Mouse (Mus musculus): ENCODE measurements around the gene Cd160. TPM values are rescaled to one million over a fixed set of nuclear protein-coding genes. Genes with fewer than 3 reads are reported as not detected.

The Cd160 gene
- 0.64 and 0.77 TPM in 2 replicates for polyA plus RNA-seq (2012; rRNA removed)

GRCm38 (mm10) chr3:96828984-96829383, at the start of gene Cd160, which contains the start of gene Pdzk1:
Gene Cd160, minus strand, starts transcription at chr3:96829351.
Gene Pdzk1, plus strand, starts transcription at chr3:96829284.

Other genes with a start within 250 kb of the Cd160 start
- 17.0 and 19.3 TPM in 2 replicates for gene Polr3gl, start 235.2 kb downstream of the Cd160 start, polyA plus RNA-seq (2012; rRNA removed)
- gene Ankrd34a, start 232.7 kb downstream of the Cd160 start, polyA plus RNA-seq (2012; rRNA removed), result 3.1 TPM in 2 replicates
- gene Lix1l, start 228.2 kb downstream of the Cd160 start, polyA plus RNA-seq (2012; rRNA removed), result 54.7 and 63.2 TPM in 2 replicates
- gene Rbm8a, start 199.4 kb downstream of the Cd160 start, polyA plus RNA-seq (2012; rRNA removed), result 3.3 and 5.3 TPM in 2 replicates
- gene Pex11b, start 194.0 kb downstream of the Cd160 start, polyA plus RNA-seq (2012; rRNA removed), result 39.9 and 48.8 TPM in 2 replicates
- gene Gm42957, start 193.9 kb downstream of the Cd160 start, polyA plus RNA-seq (2012; rRNA removed), result 0.21 and 0.28 TPM in 2 replicates
- 2.5 and 3.0 TPM in 2 replicates for gene Itga10, start 183.8 kb downstream of the Cd160 start, polyA plus RNA-seq (2012; rRNA removed)
- 3.9 and 4.7 TPM in 2 replicates for gene Ankrd35, start 159.2 kb downstream of the Cd160 start, polyA plus RNA-seq (2012; rRNA removed)
- 45.6 and 51.2 TPM in 2 replicates for gene Pias3, start 133.0 kb downstream of the Cd160 start, polyA plus RNA-seq (2012; rRNA removed)
- gene Nudt17, start 120.8 kb downstream of the Cd160 start, polyA plus RNA-seq (2012; rRNA removed), result 4.0 and 5.0 TPM in 2 replicates
- gene Polr3c, start 101.7 kb downstream of the Cd160 start, polyA plus RNA-seq (2012; rRNA removed), result 26.6 and 35.9 TPM in 2 replicates
- 12.2 and 14.3 TPM in 2 replicates for gene Rnf115, start 101.7 kb downstream of the Cd160 start, polyA plus RNA-seq (2012; rRNA removed)
- gene Pdzk1, start 67 bp downstream of the Cd160 start, polyA plus RNA-seq (2012; rRNA removed), result 0.66 and 0.81 TPM in 2 replicates
- gene Gja5, start 75.3 kb upstream of the Cd160 start, polyA plus RNA-seq (2012; rRNA removed), result 3.1 and 3.5 TPM in 2 replicates
- 14.4 and 14.6 TPM in 2 replicates for gene Gpr89, start 76.0 kb upstream of the Cd160 start, polyA plus RNA-seq (2012; rRNA removed)
- not detected in 2 replicates for gene Gja8, start 96.7 kb upstream of the Cd160 start, polyA plus RNA-seq (2012; rRNA removed)